Mouse (Mus musculus) R1 (cell line): ENCODE measurements around the gene Klf3.
A peak's percentile ranks its signal among the peaks of the same experiment; 100 is the strongest.
"Not testable (repeated sequence)": the region's sequence is repeated elsewhere in the genome, so short reads cannot be mapped to it uniquely, and the experiment has no call there.

Source experiments
- DNase-seq: peaks from one replicate; pipeline ENCODE4 v3.0.0-alpha.2; 2018; ENCODE audit warnings: low read depth, low spot score

Klf3 gene

GRCm38 (mm10) chr5:64878027-64878425, 74.8 kb downstream of the Klf3 start:
- peak; percentile 68 for DNase-seq

- no peak for DNase-seq
Measured at GRCm38 (mm10) chr5:64878526-64878925, 75.3 kb downstream of the Klf3 start.

GRCm38 (mm10) chr5:64879241-64879640, 76.1 kb downstream of the Klf3 start:
- DNase-seq, result no peak

GRCm38 (mm10) chr5:64881559-64881958, 78.4 kb downstream of the Klf3 start:
- not testable (repeated sequence) for DNase-seq

- not testable (repeated sequence) for DNase-seq
Measured at GRCm38 (mm10) chr5:64881976-64882375, 78.8 kb downstream of the Klf3 start.
